Mouse (Mus musculus) liver, adult 2 months (tissue): Measurements from ENCODE around the gene Dpy19l3.

Source experiments
- CTCF ChIP-seq: fragments of 200-500 bp; IDR thresholded peaks from 2 replicates; pipeline ENCODE4 v1.5.1; 2011; ENCODE audit warnings: low read depth, low read length, control low read depth
- POLR2A ChIP-seq: fragments of 200-500 bp; IDR thresholded peaks from 2 replicates; pipeline ENCODE4 v1.6.1; 2011; ENCODE audit warnings: low read length, control low read depth; ENCODE audit not compliant: insufficient read depth; ENCODE audit errors: extremely low read depth

GRCm38 (mm10) chr7:35747397-35747964 lies 6.8 kb downstream of the Dpy19l3 start:
- no peak for TF ChIP-seq CTCF
- no peak for TF ChIP-seq POLR2A
